Mouse (Mus musculus) cerebral cortex, adult 2 months (tissue): ENCODE measurements around the gene Acot7.

Experiments used
- WGBS: fragments of 180-500 bp; shearing (Covaris S2); methylation state at CpG from one replicate; pipeline ENCODE4 v1.1.7; 2018; 5-methylcytosine and 5-hydroxymethylcytosine counted together

The Acot7 gene

GRCm38 (mm10) chr4:152273191-152273590, 95.3 kb downstream of the Acot7 start:
- WGBS: 39% methylated on average over 3 of the region's 3 CpGs

- 3% methylated on average over 41 of the region's 48 CpGs for WGBS
Measured at GRCm38 (mm10) chr4:152273621-152274236, 95.8 kb downstream of the Acot7 start, which contains the start of gene Gpr153. Gpr153 (plus strand) TSS chr4:152274232.

- WGBS: 24% methylated on average over 20 of the region's 20 CpGs
Measured at GRCm38 (mm10) chr4:152274681-152275131, 96.8 kb downstream of the Acot7 start.

GRCm38 (mm10) chr4:152276389-152277347, 98.7 kb downstream of the Acot7 start:
- WGBS: 67% methylated on average over 10 of the region's 10 CpGs

- WGBS: 73% methylated on average over 2 of the region's 2 CpGs
Measured at GRCm38 (mm10) chr4:152277916-152278315, 100.0 kb downstream of the Acot7 start.

- 38% methylated on average over 23 of the region's 23 CpGs for WGBS
Measured at GRCm38 (mm10) chr4:152278986-152279385, 101.1 kb downstream of the Acot7 start.

GRCm38 (mm10) chr4:152281601-152282000, 103.7 kb downstream of the Acot7 start:
- WGBS: 75% methylated on average over 15 of the region's 15 CpGs

GRCm38 (mm10) chr4:152282721-152283120, 104.8 kb downstream of the Acot7 start:
- 18% methylated on average over 31 of the region's 34 CpGs for WGBS

GRCm38 (mm10) chr4:152283186-152283950, 105.4 kb downstream of the Acot7 start:
- WGBS: 10% methylated on average over 69 of the region's 70 CpGs

- WGBS: 7% methylated on average over 10 of the region's 10 CpGs
Measured at GRCm38 (mm10) chr4:152285505-152285904, 107.6 kb downstream of the Acot7 start.

GRCm38 (mm10) chr4:152286183-152286582, 108.2 kb downstream of the Acot7 start:
- WGBS: 4% methylated on average over 32 of the region's 32 CpGs

- 24% methylated on average over 26 of the region's 26 CpGs for WGBS
Measured at GRCm38 (mm10) chr4:152286887-152287286, 109.0 kb downstream of the Acot7 start.

GRCm38 (mm10) chr4:152287317-152288120, 109.6 kb downstream of the Acot7 start:
- WGBS: 50% methylated on average over 19 of the region's 19 CpGs

- 72% methylated on average over 18 of the region's 18 CpGs for WGBS
Measured at GRCm38 (mm10) chr4:152288398-152288945, 110.5 kb downstream of the Acot7 start.

- 3% methylated on average over 39 of the region's 39 CpGs for WGBS
Measured at GRCm38 (mm10) chr4:152290385-152290784, 112.5 kb downstream of the Acot7 start.

GRCm38 (mm10) chr4:152290991-152291390, 113.1 kb downstream of the Acot7 start:
- 55% methylated on average over 11 of the region's 11 CpGs for WGBS

GRCm38 (mm10) chr4:152291562-152291961, 113.6 kb downstream of the Acot7 start, which contains the start of gene Hes3:
Hes3 (minus strand) TSS chr4:152291662.
- WGBS: 38% methylated on average over 6 of the region's 6 CpGs

GRCm38 (mm10) chr4:152292102-152292765, 114.3 kb downstream of the Acot7 start:
- 21% methylated on average over 12 of the region's 12 CpGs for WGBS

- WGBS: 62% methylated on average over 10 of the region's 10 CpGs
Measured at GRCm38 (mm10) chr4:152294188-152294929, 116.4 kb downstream of the Acot7 start.
